Mouse (Mus musculus): ENCODE data around the gene Cfc1. TPM values are rescaled to one million over a fixed set of nuclear protein-coding genes. Genes with fewer than 3 reads are reported as not detected.
A peak's percentile ranks its signal among the peaks of the same experiment; 100 is the strongest.
"Not testable (repeated sequence)": the region's sequence is repeated elsewhere in the genome, so short reads cannot be mapped to it uniquely, and the experiment has no call there.

Gene Cfc1
- total and polyA plus RNA-seq, 2 experiments = not detected

DNA sequence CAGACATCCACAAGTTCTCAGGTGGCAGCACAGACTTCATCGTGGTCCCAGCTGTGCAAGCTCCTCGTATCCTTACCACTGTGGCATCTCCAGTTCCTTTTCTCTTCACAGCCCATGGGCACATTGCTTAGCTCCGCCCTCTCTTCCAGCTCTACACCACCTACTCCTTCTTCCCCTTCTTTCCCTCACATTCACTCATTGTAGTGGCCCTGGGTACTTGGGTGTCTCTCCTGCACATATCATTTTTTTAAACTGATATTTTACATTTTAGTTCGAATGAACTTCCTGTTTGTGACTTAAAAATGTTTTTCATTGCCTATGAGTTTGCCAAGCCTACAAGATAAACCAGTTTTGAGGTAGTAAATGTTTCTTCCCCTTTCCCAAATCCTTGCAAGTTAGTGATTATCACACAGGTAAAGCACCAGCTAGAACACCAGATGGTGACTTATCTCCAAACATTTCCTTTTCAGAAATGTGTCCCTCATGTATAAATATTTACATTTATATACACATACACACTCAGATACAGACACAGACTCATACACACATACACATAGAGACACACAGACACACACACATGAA lies 29.4 kb upstream of the Cfc1 start:
- no peak for DNase-seq (ENCODE audit: extremely low read depth, low read depth, low spot score)
- TF ChIP-seq CTCF (IDR thresholded peaks at IDR 0.05; ENCODE audit: low read depth, low read length) = no peak
- no peak for TF ChIP-seq POLR2A (IDR thresholded peaks at IDR 0.05; ENCODE audit: extremely low read depth, insufficient read depth, low read length)
- no peak overlapping the region for H3K4me3 ChIP-seq (ENCODE audit: insufficient read depth, low read depth, low read length)
- H3K79me2 ChIP-seq (ENCODE audit: control insufficient read depth, insufficient read depth, low read length) = no peaks in the 10 kb centered on the region
- H3K27me3 ChIP-seq (ENCODE audit: control insufficient read depth, insufficient read depth, low read length) = no peaks in the 10 kb centered on the region
- 74% methylated on average over 4 of the region's 4 CpGs for WGBS
- no peak overlapping the region for H3K9ac ChIP-seq (ENCODE audit: low read depth, low read length)
- H3K27ac ChIP-seq (replicated peaks; ENCODE audit: insufficient read depth, low read depth, low read length) = no peak overlapping the region
- H3K4me1 ChIP-seq (ENCODE audit: control insufficient read depth, insufficient read depth, low read length) = no peaks in the 10 kb centered on the region; the same call in 1 of the 2 replicates
- no peaks in the 10 kb centered on the region for H3K36me3 ChIP-seq (ENCODE audit: control insufficient read depth, insufficient read depth, low read length)

DNA sequence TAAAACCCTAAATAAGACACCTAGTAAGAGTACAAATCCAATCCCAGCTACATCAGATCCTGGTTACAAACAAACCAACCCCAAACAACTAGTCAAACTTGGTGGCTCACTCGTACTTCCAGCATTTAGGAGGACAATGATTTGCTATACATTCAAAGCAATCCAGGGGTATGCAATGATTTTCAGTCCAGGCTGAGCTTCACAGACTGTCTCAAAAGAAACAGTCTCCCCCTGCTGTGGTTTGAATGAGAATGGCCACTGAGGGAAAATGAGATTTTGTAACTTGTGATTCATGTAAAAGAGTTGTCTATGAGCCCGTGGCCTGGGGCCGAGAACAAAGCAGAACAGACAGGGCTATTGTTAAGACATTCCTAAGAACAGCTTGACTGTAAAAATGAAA lies 27.5 kb upstream of the Cfc1 start:
- H3K27ac ChIP-seq (replicated peaks; ENCODE audit: insufficient read depth, low read depth, low read length) = no peak overlapping the region
- no peak overlapping the region for H3K9ac ChIP-seq (ENCODE audit: low read depth, low read length)
- no peaks in the 10 kb centered on the region; the same call in 1 of the 2 replicates for H3K4me1 ChIP-seq (ENCODE audit: control insufficient read depth, insufficient read depth, low read length)
- no peaks in the 10 kb centered on the region for H3K27me3 ChIP-seq (ENCODE audit: control insufficient read depth, insufficient read depth, low read length)
- H3K79me2 ChIP-seq (ENCODE audit: control insufficient read depth, insufficient read depth, low read length) = no peaks in the 10 kb centered on the region
- WGBS = 89% methylated on average over 3 of the region's 3 CpGs
- no peak for DNase-seq (ENCODE audit: extremely low read depth, low read depth, low spot score)
- H3K36me3 ChIP-seq (ENCODE audit: control insufficient read depth, insufficient read depth, low read length) = no peaks in the 10 kb centered on the region
- H3K4me3 ChIP-seq (ENCODE audit: insufficient read depth, low read depth, low read length) = no peak overlapping the region
- TF ChIP-seq POLR2A (IDR thresholded peaks at IDR 0.05; ENCODE audit: extremely low read depth, insufficient read depth, low read length) (no peak), CTCF (IDR thresholded peaks at IDR 0.05; ENCODE audit: low read depth, low read length) (no peak)

DNA sequence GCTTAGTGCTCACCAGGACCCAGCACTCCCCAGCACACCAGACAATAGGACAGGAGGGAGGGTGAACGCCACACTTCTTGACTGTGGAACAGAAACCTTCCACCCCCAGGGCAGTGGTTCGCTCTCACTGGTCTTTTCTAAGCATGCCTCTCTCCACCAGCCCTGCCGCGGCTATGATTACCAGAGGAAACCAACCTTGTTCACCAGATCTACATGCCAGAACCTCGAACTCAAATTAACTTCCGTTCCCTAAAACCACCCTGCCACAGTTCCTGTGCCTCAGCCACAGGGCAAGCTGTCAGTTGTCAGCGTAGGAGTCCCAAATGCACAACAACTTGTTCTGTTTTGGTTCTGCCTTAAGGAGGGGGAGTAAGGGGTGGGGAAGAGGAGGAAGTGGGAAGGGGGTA lies 24.9 kb upstream of the Cfc1 start:
- no peak for DNase-seq (ENCODE audit: extremely low read depth, low read depth, low spot score)
- Histone ChIP-seq H3K79me2 (ENCODE audit: control insufficient read depth, insufficient read depth, low read length) (no peaks in the 10 kb centered on the region), H3K36me3 (ENCODE audit: control insufficient read depth, insufficient read depth, low read length) (no peaks in the 10 kb centered on the region), H3K4me1 (ENCODE audit: control insufficient read depth, insufficient read depth, low read length) (no peaks in the 10 kb centered on the region; the same call in 1 of the 2 replicates), H3K4me3 (ENCODE audit: insufficient read depth, low read depth, low read length) (no peak overlapping the region), H3K27ac (replicated peaks; ENCODE audit: insufficient read depth, low read depth, low read length) (no peak overlapping the region), H3K9ac (ENCODE audit: low read depth, low read length) (no peak overlapping the region), H3K27me3 (ENCODE audit: control insufficient read depth, insufficient read depth, low read length) (no peaks in the 10 kb centered on the region)
- 17% methylated on average over 7 of the region's 7 CpGs for WGBS
- no peak for TF ChIP-seq POLR2A (IDR thresholded peaks at IDR 0.05; ENCODE audit: extremely low read depth, insufficient read depth, low read length)
- no peak for TF ChIP-seq CTCF (IDR thresholded peaks at IDR 0.05; ENCODE audit: low read depth, low read length)

DNA sequence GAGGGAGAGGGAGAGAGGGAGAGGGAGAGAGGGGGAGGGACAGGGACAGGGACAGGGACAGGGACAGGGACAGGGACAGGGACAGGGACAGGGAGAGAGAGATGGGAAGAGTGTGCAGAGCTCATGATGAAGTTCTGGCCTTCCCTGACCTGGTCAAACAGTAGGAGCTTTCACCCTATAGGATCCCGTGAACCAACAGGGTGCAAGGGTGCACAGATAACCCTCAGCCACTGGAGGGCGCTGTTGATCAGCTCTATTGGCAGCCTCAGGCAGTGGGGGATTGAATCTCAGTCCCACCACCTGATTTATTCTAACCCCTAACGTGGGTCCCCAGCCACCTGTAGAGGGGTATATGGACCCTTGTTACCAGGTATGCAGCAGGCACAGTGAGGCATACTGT lies 24.4 kb upstream of the Cfc1 start:
- WGBS = 10% methylated on average over 3 of the region's 3 CpGs
- DNase-seq (ENCODE audit: extremely low read depth, low read depth, low spot score) = no peak
- H3K4me3 ChIP-seq (ENCODE audit: insufficient read depth, low read depth, low read length) = no peak overlapping the region; the same call in 1 of the 2 replicates
- TF ChIP-seq POLR2A (IDR thresholded peaks at IDR 0.05; ENCODE audit: extremely low read depth, insufficient read depth, low read length) = no peak
- peak; percentile 70 for TF ChIP-seq CTCF (IDR thresholded peaks at IDR 0.05; ENCODE audit: low read depth, low read length)
- no peaks in the 10 kb centered on the region for H3K79me2 ChIP-seq (ENCODE audit: control insufficient read depth, insufficient read depth, low read length)
- H3K27me3 ChIP-seq (ENCODE audit: control insufficient read depth, insufficient read depth, low read length) = no peaks in the 10 kb centered on the region
- no peak overlapping the region for H3K9ac ChIP-seq (ENCODE audit: low read depth, low read length)
- no peak overlapping the region for H3K27ac ChIP-seq (replicated peaks; ENCODE audit: insufficient read depth, low read depth, low read length)
- no peaks in the 10 kb centered on the region; the same call in 1 of the 2 replicates for H3K4me1 ChIP-seq (ENCODE audit: control insufficient read depth, insufficient read depth, low read length)
- no peaks in the 10 kb centered on the region for H3K36me3 ChIP-seq (ENCODE audit: control insufficient read depth, insufficient read depth, low read length)

DNA sequence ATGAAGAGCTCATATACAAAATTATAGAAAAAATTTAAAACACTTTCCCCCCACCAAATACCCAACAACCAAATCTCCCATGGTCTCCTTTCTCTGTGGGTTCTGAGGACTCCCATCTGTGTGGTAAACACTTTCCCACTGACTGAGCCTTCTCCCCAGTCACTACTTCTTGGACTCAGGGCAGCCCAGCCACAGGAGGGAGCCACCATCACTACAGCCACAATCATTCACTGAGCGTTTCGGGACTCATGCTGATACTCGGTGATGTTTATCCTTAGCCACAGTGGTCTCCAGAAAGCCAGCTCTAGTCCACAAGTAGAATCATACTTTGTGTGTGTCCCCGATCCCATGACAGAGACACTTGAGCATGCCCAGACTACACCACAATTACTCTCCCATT lies 22.4 kb upstream of the Cfc1 start:
- Histone ChIP-seq H3K4me1 (ENCODE audit: control insufficient read depth, insufficient read depth, low read length) (no peaks in the 10 kb centered on the region; the same call in 1 of the 2 replicates), H3K27ac (replicated peaks; ENCODE audit: insufficient read depth, low read depth, low read length) (no peak overlapping the region), H3K27me3 (ENCODE audit: control insufficient read depth, insufficient read depth, low read length) (no peaks in the 10 kb centered on the region), H3K36me3 (ENCODE audit: control insufficient read depth, insufficient read depth, low read length) (no peaks in the 10 kb centered on the region), H3K9ac (ENCODE audit: low read depth, low read length) (no peak overlapping the region), H3K79me2 (ENCODE audit: control insufficient read depth, insufficient read depth, low read length) (no peaks in the 10 kb centered on the region), H3K4me3 (ENCODE audit: insufficient read depth, low read depth, low read length) (no peak overlapping the region)
- no peak for DNase-seq (ENCODE audit: extremely low read depth, low read depth, low spot score)
- 85% methylated on average over 4 of the region's 4 CpGs for WGBS
- TF ChIP-seq POLR2A (IDR thresholded peaks at IDR 0.05; ENCODE audit: extremely low read depth, insufficient read depth, low read length) (no peak), CTCF (IDR thresholded peaks at IDR 0.05; ENCODE audit: low read depth, low read length) (no peak)

DNA sequence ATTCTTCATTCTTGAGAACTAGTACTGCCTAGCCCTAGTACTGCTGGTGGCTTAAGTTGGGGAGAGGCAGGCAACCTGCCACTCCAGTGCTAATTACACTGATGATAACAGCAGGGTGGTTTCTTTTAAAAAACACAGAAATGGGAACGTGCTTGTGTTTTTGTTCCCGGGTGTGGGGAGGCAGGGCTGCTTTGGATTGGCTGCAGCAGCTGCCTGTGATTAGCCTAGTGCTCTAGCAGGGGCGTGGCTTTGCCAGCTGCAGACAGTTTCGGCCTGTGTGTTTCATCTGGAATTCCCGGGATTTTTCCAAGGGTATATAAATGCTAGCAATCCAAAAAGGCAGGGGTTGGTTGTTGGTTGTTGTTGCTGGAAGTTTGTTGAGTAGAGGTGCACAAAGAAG lies 18.9 kb upstream of the Cfc1 start:
- no peaks in the 10 kb centered on the region for H3K4me1 ChIP-seq (ENCODE audit: control insufficient read depth, insufficient read depth, low read length)
- no peaks in the 10 kb centered on the region for H3K79me2 ChIP-seq (ENCODE audit: control insufficient read depth, insufficient read depth, low read length)
- DNase-seq (ENCODE audit: extremely low read depth, low read depth, low spot score) = no peak
- no peaks in the 10 kb centered on the region for H3K27me3 ChIP-seq (ENCODE audit: control insufficient read depth, insufficient read depth, low read length)
- H3K36me3 ChIP-seq (ENCODE audit: control insufficient read depth, insufficient read depth, low read length) = no peaks in the 10 kb centered on the region
- TF ChIP-seq POLR2A (IDR thresholded peaks at IDR 0.05; ENCODE audit: extremely low read depth, insufficient read depth, low read length) (no peak), CTCF (IDR thresholded peaks at IDR 0.05; ENCODE audit: low read depth, low read length) (no peak)
- 24% methylated on average over 5 of the region's 5 CpGs for WGBS
- no peak overlapping the region for H3K27ac ChIP-seq (replicated peaks; ENCODE audit: insufficient read depth, low read depth, low read length)
- H3K9ac ChIP-seq (ENCODE audit: low read depth, low read length) = no peak overlapping the region
- no peak overlapping the region for H3K4me3 ChIP-seq (ENCODE audit: insufficient read depth, low read depth, low read length)

DNA sequence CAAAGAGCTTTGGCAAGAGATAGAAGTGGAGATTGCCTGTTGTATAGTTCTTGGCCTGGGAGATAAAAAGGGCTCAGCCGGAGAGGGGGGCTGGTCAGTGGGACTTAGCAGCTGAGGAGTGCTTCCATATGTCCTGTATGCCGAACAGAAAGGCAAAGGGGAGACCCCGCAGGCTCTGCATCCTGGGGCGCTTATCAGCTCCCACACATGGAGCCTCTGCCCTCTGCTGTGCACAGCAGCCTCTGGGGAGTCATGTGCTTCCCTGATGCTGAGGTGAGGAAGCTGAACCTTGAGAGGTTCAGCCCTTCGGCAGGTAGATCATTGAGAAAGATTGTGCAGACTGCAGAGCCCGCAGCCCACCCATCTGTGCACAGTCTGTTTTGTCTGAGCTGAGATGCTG lies 18.2 kb upstream of the Cfc1 start:
- not testable (repeated sequence) for H3K79me2 ChIP-seq (ENCODE audit: control insufficient read depth, insufficient read depth, low read length); H3K27ac ChIP-seq (replicated peaks; ENCODE audit: insufficient read depth, low read depth, low read length); H3K27me3 ChIP-seq (ENCODE audit: control insufficient read depth, insufficient read depth, low read length); H3K9ac ChIP-seq (ENCODE audit: low read depth, low read length); DNase-seq (ENCODE audit: extremely low read depth, low read depth, low spot score); H3K36me3 ChIP-seq (ENCODE audit: control insufficient read depth, insufficient read depth, low read length); H3K4me3 ChIP-seq (ENCODE audit: insufficient read depth, low read depth, low read length); H3K4me1 ChIP-seq (ENCODE audit: control insufficient read depth, insufficient read depth, low read length)
- WGBS = 23% methylated on average over 6 of the region's 6 CpGs

DNA sequence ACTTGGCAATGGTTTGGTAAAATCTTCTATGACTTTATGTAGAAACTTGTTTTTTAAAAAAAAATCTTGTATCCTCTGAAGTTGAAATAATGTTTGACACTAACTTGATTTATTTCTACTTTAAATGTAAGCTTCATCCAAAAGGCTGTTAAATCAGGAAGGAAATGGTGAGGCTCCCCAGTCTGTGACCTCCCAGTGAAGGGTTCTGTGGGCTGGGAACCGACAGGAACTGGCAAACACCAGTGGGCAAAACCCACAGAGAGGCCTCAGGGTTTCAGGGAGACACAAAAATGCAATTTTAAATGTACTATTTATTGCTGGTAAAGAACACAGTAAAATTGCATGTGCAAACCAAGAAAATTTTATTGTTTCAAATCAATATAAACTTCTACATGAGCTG lies 17.7 kb upstream of the Cfc1 start:
- not testable (repeated sequence) for H3K79me2 ChIP-seq (ENCODE audit: control insufficient read depth, insufficient read depth, low read length); H3K4me3 ChIP-seq (ENCODE audit: insufficient read depth, low read depth, low read length); H3K4me1 ChIP-seq (ENCODE audit: control insufficient read depth, insufficient read depth, low read length); H3K9ac ChIP-seq (ENCODE audit: low read depth, low read length); H3K36me3 ChIP-seq (ENCODE audit: control insufficient read depth, insufficient read depth, low read length); DNase-seq (ENCODE audit: extremely low read depth, low read depth, low spot score); H3K27me3 ChIP-seq (ENCODE audit: control insufficient read depth, insufficient read depth, low read length); H3K27ac ChIP-seq (replicated peaks; ENCODE audit: insufficient read depth, low read depth, low read length)
- 31% methylated on average over 1 of the region's 1 CpGs for WGBS
